Mouse (Mus musculus) liver, embryonic 12.5 days (tissue): ENCODE measurements around the gene Ppp1r8. TPM values are rescaled to one million over a fixed set of nuclear protein-coding genes. Genes with fewer than 3 reads are reported as not detected.
"Not testable (repeated sequence)": the region's sequence is repeated elsewhere in the genome, so short reads cannot be mapped to it uniquely, and the experiment has no call there.

ENCODE experiments used
- ATAC-seq: fragments of 200-750 bp; cut with Nextera tagmentation; 2 replicates; pipeline ENCODE4 v1.8.0; 2017; ENCODE audit warnings: moderate number of reproducible peaks, mild to moderate bottlenecking, moderate library complexity
- H3K27ac ChIP-seq: fragments of 300-500 bp; sonication (generic); 2 replicates; pipeline ENCODE4 v1.5.1; 2016; ENCODE audit warnings: mild to moderate bottlenecking
- H3K27me3 ChIP-seq: fragments of 300-500 bp; sonication (generic); replicated peaks from 2 replicates; pipeline ENCODE4 v1.6.1; 2016; ENCODE audit warnings: mild to moderate bottlenecking, moderate library complexity
- H3K36me3 ChIP-seq: fragments of 300-500 bp; sonication (generic); 2 replicates; pipeline ENCODE4 v1.6.1; 2016; ENCODE audit warnings: mild to moderate bottlenecking, moderate library complexity
- H3K4me1 ChIP-seq: fragments of 300-500 bp; sonication (generic); 2 replicates; pipeline ENCODE4 v1.6.1; 2016
- H3K4me2 ChIP-seq: fragments of 300-500 bp; sonication (generic); 2 replicates; pipeline ENCODE4 v1.6.1; 2016; ENCODE audit warnings: mild to moderate bottlenecking, moderate library complexity
- H3K4me3 ChIP-seq: fragments of 300-500 bp; sonication (generic); 2 replicates; pipeline ENCODE4 v1.5.1; 2016; ENCODE audit warnings: mild to moderate bottlenecking, moderate library complexity
- H3K9ac ChIP-seq: fragments of 300-500 bp; sonication (generic); 2 replicates; pipeline ENCODE4 v1.6.1; 2016; ENCODE audit warnings: mild to moderate bottlenecking, moderate library complexity
- H3K9me3 ChIP-seq: fragments of 300-500 bp; sonication (generic); replicated peaks from 2 replicates; pipeline ENCODE4 v1.6.1; 2016; ENCODE audit warnings: mild to moderate bottlenecking, moderate library complexity
- WGBS: fragments of 180-500 bp; shearing (Covaris S2); methylation state at CpG from one replicate; pipeline ENCODE4 v1.1.7; 2016; ENCODE audit not compliant: insufficient replicate concordance; 5-methylcytosine and 5-hydroxymethylcytosine counted together
- polyA plus RNA-seq: library from polyadenylated mRNA; unstranded; fragments of >200 nt; fragmentation: Nextera tagmentation; extraction: Ambion mirVana; gene quantifications from 2 replicates; pipeline ENCODE4 v1.2.1, GENCODE M21; 2016

Ppp1r8 gene
- polyA plus RNA-seq, 1 experiment from 2014 or later, result 32.6 TPM

DNA sequence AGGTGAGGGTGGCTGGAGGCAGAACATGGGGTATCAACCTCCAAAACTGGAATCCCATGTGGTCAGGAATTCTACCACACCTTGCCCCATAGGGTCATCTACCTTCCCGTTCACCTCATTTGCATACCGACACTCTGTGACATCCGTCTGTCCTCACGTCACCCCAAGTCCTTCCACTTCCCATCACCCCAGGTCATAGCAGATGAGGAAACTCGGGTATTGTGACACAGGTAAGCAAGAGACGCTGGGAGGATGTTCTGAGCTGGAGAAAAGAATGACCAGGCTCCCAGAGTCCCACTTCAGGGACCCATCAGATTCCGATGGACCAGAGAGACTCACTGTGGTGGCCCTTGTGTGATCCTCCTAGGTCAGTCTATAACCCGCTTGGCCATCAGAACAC is 48.2 kb downstream of the Ppp1r8 start:
- Histone ChIP-seq H3K9me3 (no peaks in the 10 kb centered on the region), H3K4me2 (peak overlapping the region; percentile 76), H3K4me3 (0 out of 2 replicates have a peak overlapping the region, but pooled peaks have one; percentile 52), H3K27ac (no peak overlapping the region), H3K36me3 (no peaks in the 10 kb centered on the region), H3K27me3 (peaks cover 43% of the 10 kb centered on the region), H3K9ac (no peak overlapping the region), H3K4me1 (peaks cover 23% of the 10 kb centered on the region)
- ATAC-seq, result no peak
- 58% methylated on average over 8 of the region's 8 CpGs for WGBS

DNA sequence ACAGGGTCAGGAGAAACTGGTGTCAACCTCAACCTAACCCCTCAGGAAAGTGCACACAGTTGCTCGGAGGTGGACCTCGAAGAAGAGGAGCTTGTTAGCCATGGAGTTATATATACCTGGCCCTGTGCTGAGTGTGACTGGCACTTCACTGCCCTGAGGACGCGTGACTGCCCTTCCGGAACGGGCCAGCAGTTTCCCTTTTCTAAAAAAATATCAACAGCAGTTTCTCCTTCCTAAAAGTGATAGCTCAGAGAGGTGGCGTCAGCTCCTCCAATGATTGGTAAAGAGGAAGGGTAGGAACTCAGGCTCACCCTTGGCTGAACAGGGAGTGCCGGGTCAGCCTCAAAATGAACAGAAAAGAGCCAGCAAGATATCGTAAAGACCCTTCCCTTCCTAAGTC is 48.9 kb downstream of the Ppp1r8 start:
- Histone ChIP-seq H3K27ac (no peak overlapping the region), H3K36me3 (no peaks in the 10 kb centered on the region), H3K27me3 (peaks cover 43% of the 10 kb centered on the region), H3K4me3 (no peak overlapping the region), H3K9me3 (no peaks in the 10 kb centered on the region), H3K4me1 (peaks cover 23% of the 10 kb centered on the region), H3K4me2 (0 out of 2 replicates have a peak overlapping the region, but pooled peaks have one; percentile 8), H3K9ac (no peak overlapping the region)
- no peak for ATAC-seq
- 23% methylated on average over 9 of the region's 9 CpGs for WGBS

DNA sequence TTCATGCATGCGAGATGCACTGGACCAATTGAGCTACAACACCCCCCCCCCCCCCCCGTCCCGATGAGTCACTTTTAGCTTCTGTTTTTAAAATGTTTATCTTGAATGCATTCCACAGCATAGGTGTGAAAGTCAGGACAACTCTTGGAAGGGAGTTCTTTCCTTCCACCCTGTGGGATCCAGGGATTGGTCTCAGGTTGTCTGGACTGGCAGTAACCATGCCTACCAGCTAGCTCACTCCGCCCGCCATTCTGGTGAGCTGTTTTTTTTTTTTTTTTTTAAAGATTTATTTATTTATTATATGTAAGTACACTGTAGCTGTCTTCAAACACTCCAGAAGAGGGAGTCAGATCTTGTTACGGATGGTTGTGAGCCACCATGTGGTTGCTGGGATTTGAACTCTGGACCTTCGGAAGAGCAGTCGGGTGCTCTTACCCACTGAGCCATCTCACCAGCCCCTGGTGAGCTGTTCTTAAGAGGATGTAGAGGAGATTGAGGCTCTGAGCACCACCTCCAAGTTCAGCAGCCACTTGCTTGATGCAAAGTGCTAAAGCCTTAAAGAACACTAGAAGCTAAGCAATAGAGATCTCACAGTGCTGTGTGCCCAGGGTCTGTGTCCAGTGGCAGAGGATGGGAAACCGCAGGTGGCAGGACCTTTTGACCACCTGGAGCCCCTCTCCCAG is 49.5 kb downstream of the Ppp1r8 start:
- H3K4me2 ChIP-seq, H3K9ac ChIP-seq, H3K4me3 ChIP-seq, H3K9me3 ChIP-seq, H3K27ac ChIP-seq, H3K36me3 ChIP-seq, ATAC-seq: not testable (repeated sequence)
- Histone ChIP-seq H3K4me1 (peaks cover 23% of the 10 kb centered on the region), H3K27me3 (peaks cover 43% of the 10 kb centered on the region)
- WGBS, result 73% methylated on average over 8 of the region's 9 CpGs

DNA sequence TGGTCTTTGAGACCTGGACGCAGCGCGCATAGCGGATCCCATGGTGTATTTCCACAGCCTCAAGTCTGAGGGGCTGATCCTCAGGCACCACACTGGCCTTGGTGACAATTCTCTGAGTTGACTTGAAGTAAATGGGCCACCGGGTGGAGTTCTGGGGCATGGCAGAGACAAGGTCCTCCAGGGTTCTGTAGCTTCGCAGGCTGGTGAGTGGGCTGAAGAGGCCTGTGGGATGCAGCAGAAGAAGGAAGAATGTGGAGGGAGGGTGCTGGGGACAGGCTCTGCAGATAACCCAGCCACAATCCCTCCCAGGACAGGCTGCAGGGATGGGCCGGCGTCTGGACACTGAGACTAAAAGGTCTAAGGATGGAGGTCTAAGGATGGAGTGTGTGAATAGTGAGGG is 53.2 kb downstream of the Ppp1r8 start:
- Histone ChIP-seq H3K9me3 (no peaks in the 10 kb centered on the region), H3K4me2 (no peak overlapping the region), H3K36me3 (no peaks in the 10 kb centered on the region), H3K9ac (no peak overlapping the region), H3K4me1 (0 out of 2 replicates have a peak, but pooled peaks cover 5% of the 10 kb centered on the region), H3K4me3 (no peak overlapping the region), H3K27me3 (peaks cover 18% of the 10 kb centered on the region), H3K27ac (no peak overlapping the region)
- ATAC-seq, result no peak
- 82% methylated on average over 8 of the region's 8 CpGs for WGBS

DNA sequence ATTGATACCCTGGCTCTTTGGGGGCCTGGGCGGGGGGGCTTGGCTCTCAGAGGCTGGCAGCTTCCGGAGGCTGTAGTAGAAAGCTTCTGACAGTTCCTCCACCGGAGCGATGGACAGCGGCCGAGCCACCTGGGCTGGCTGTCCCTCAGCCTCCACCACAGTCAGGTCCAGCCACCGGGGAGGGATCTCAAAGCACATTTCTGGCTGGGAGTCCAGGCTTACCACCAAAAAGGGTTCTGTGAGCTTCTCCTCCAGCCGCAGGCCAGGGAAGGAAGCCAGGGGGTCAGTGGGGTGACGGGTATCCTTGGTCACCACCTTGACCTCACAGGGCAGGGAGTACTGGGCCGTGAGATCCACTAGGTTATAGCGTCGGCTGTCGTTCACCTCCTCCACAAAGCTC is 57.7 kb downstream of the Ppp1r8 start:
- Histone ChIP-seq H3K27ac (no peak overlapping the region), H3K4me2 (no peak overlapping the region), H3K9me3 (no peaks in the 10 kb centered on the region), H3K27me3 (no peaks in the 10 kb centered on the region), H3K36me3 (peaks cover 5% of the 10 kb centered on the region), H3K4me1 (peaks cover 17% of the 10 kb centered on the region), H3K9ac (no peak overlapping the region), H3K4me3 (no peak overlapping the region)
- no peak for ATAC-seq
- 87% methylated on average over 13 of the region's 13 CpGs for whole genome bisulfite sequencing

DNA sequence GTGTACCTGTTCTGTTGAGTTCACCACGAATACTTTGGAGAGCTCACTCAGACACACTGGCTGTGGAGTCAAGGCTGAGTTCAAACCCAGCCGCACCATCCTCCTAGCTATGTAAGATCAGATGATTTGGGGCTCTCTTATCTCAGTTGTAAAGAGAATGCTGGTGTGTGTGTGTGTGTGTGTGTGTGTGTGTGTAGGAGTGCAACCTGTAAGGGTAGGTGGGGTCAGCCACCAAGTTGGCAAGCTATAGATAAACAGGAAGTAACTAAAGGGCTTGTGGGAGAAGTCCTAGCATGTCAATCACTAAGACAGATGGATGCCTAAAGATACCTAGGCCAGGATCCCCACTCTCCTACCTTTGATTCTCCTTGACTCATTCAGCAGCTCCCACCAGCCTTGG is 59.2 kb downstream of the Ppp1r8 start:
- Histone ChIP-seq H3K36me3 (peaks cover 20% of the 10 kb centered on the region), H3K4me1 (peaks cover 17% of the 10 kb centered on the region), H3K4me3 (no peak overlapping the region), H3K9me3 (no peaks in the 10 kb centered on the region), H3K27me3 (no peaks in the 10 kb centered on the region), H3K4me2 (no peak overlapping the region), H3K9ac (no peak overlapping the region), H3K27ac (no peak overlapping the region)
- 52% methylated on average over 2 of the region's 2 CpGs for WGBS
- ATAC-seq, result no peak

DNA sequence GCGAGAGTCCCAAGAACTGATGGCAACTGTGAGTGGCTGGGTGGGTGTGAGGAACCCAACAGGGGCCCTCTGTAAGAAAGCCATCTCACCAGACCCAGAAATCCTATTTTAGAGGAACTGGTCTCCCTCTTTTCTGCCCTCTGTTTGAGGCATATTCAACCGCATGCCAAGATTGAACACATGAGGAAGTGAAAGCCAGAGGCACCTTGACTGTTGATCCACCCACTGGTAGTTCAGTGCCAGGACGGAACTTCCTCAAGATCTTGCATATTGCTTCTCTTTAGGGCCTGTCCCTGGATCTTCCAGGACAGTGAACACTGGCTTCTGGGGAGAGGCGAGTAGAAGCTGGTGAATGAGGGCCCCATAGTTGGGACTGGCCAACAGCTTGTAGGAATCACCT is 62.7 kb downstream of the Ppp1r8 start:
- Histone ChIP-seq H3K4me2 (no peak overlapping the region), H3K4me1 (peaks cover 17% of the 10 kb centered on the region), H3K36me3 (peaks cover 55% of the 10 kb centered on the region), H3K27ac (peak overlapping the region; percentile 49; the same call in 1 of the 2 replicates), H3K4me3 (no peak overlapping the region), H3K9ac (no peak overlapping the region), H3K27me3 (no peaks in the 10 kb centered on the region), H3K9me3 (no peaks in the 10 kb centered on the region)
- WGBS, result 72% methylated on average over 4 of the region's 4 CpGs
- ATAC-seq, result no peak

DNA sequence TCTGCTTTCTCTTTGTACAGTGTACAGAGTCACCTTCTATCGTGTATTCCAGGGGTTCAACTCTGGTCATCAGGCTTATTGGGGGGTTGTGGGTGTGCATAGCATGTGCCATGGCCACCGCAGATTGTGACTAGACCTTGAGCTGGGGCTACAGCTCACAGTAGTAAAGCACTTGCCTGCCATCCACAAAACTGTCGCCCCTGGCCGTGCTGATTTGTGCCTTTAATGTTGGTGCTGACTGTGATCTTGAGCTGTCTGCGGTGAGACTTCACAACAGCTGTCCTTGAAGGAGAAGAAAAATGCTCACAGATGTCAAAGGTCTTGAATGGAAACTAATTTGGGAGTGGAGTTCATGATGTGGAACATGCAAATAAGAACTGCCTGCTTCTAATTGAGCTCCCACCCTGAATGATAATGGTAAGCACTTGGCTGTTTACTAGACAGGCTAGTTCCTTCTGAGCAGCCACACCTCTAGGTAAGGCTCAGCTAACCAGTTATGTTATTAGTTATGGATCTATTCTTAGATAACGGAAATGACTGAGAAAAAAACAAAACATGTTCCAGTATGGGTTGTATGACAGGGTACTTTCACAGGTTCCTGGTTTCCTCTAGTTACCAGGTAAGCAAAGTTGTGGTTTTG is 64.3 kb downstream of the Ppp1r8 start:
- no peak for ATAC-seq

More for the DNA sequence above, 64.3 kb downstream of the Ppp1r8 start:
- H3K4me2 ChIP-seq, result no peak overlapping the region
- no peak overlapping the region for H3K4me3 ChIP-seq
- peaks cover 9% of the 10 kb centered on the region for H3K4me1 ChIP-seq
- peaks cover 71% of the 10 kb centered on the region for H3K36me3 ChIP-seq
- H3K9ac ChIP-seq, result no peak overlapping the region
- H3K27me3 ChIP-seq, result no peaks in the 10 kb centered on the region
- no peaks in the 10 kb centered on the region for H3K9me3 ChIP-seq
- 90% methylated on average over 6 of the region's 6 CpGs for WGBS
- no peak overlapping the region for H3K27ac ChIP-seq

Other genes starting within 250 kb of the Ppp1r8 start
- gene Eya3, start 204.2 kb downstream of the Ppp1r8 start, polyA plus RNA-seq, result 21.1 and 25.6 TPM in 2 replicates
- 3.6 and 4.0 TPM in 2 replicates for gene Xkr8, start 110.6 kb downstream of the Ppp1r8 start, polyA plus RNA-seq
- 1.9 and 2.0 TPM in 2 replicates for gene Smpdl3b, start 85.9 kb downstream of the Ppp1r8 start, polyA plus RNA-seq
- gene Rpa2, start 74.8 kb downstream of the Ppp1r8 start, polyA plus RNA-seq, result 123 and 128 TPM in 2 replicates
- 2.1 and 2.3 TPM in 2 replicates for gene Themis2, start 46.8 kb downstream of the Ppp1r8 start, polyA plus RNA-seq
- gene Stx12, start 41.3 kb upstream of the Ppp1r8 start, polyA plus RNA-seq, result 21.0 and 21.7 TPM in 2 replicates
- gene Fam76a, start 79.4 kb upstream of the Ppp1r8 start, polyA plus RNA-seq, result 22.6 and 25.8 TPM in 2 replicates
- gene Fgr, start 130.9 kb upstream of the Ppp1r8 start, polyA plus RNA-seq, result 0.60 and 0.73 TPM in 2 replicates
- gene Ahdc1, start 168.1 kb upstream of the Ppp1r8 start, polyA plus RNA-seq, result 2.9 and 3.2 TPM in 2 replicates